Mouse (Mus musculus): ENCODE results near the gene Ppa1.
A peak's percentile ranks its signal among the peaks of the same experiment; 100 is the strongest.

Ppa1 gene

DNA sequence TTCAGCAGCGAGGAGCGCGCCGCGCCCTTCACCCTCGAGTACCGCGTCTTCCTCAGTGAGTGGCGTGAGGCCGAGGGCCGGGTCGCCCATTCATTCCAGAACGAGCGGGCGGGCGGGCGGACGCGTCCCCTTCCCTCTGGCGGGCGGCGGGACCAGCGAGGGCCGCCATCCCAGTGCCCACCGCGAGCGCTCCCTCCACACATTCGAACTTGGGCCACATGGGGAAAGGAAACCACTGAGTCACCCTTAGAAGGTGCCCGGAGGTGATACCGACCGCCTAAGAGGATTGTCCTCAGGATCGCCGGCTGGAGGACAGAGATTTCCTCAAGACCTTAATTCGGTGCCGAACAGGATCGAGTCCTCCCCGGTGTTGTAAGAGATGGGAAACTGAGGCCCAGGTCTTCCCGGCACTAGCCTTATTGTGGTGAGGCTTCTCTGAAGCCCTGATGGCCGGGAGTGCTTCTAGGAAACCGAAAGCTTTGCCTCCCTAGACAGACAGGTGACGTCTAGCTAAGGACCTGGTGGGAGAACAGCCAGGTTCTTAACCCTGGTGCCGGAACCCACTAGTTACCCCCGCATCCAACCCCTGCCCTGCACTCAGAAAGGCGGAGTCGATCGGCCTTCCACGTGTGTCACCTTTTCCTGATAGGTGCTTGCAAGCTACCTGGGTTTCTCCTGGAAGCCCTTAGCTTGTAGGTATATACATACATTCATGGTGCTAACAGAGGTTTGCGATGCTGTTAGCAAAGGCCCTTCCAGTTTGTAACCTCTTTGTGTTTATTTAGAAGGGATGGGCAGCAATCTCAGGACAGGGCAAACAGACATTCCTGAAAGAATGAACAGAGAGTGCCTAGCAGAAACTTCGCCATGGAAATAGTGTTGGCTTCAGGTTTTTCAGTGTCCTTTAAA is 639 bp downstream of the Ppa1 start:
- no peak for DNase-seq

- no peak for DNase-seq
These were observed 5.8 kb downstream of the Ppa1 start for GRCm38 (mm10) chr10:61654105-61654504.

DNA sequence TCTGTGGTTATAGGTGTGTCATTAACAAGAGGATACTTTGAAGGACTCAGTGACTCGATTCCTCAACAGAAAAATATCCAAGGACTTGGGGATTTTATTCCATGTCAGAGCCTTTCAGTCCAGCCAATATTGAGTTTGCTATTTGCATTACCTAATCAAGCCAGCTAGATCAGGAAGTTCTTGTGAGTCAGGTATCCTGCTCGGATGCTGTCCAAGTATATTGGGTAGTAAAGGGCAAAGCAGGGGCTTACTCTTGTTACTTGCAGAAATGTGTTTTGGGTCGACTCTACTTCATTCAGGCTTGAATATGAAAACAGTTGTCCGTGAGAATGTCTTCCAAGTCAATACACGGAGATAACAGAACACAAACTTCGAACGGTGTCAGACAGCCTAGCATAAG is 6.3 kb downstream of the Ppa1 start:
- no peak for DNase-seq

DNA sequence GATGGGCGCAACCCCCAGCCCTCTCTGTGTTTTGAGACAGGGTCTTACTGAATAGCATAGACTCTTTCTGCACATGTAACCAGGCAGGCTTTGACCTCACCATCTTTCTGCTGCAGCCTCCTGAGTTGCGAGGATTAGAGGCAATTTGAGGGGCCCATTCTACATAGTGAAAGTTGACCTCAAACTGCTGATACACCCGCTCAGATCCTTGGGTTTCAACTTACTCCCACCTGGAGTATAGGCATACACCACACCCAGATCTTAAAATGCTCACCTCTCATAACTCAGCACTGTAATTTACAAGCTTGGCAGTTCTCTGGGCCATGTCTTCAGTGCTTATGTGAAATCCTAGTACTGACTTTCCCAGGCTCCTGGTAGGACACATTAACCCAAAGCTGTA is 6.8 kb downstream of the Ppa1 start:
- DNase-seq: no peak

DNA sequence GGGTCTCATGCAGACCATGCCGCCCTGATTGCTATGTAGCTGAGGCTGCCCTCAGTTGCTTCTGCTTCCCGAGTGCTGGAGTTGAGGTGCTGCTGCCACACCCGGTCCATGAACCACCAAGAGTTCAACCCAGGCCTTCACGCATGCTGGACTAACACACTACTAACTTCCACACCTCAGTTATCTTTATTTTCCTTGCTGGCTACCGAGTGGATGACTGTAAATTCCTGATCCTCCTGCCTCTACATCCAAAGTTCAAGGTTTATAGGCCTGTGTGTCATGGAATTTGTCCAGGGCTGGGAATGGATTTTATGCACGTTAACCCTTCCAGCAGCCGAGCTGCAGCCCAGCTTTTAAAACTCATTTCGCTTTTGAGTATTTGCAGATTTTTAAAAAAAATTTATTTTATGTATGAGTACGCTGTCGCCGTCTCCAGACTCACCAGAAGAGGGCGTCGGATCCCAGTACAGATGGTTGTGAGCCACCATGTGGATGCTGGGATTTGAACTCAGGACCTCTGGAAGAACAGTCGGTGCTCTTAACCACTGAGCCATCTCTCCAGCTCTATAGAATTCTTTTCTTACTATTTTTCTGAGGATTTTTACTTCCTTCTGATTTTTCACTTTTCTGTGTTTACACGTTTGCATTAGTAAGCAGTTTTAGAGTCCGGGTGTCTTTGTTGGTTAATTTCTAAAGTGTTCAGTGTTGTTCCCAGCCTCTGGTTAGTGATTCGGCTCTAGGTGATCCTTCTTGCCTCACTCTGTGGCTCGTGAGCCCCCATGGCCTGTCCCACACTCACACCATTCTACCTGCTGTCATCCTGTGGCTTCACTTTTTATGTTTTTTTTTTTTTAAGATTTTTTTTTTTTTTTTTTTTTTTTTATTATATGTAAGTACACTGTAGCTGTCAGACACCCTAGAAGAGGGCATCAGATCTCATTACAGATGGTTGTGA is 8.9 kb downstream of the Ppa1 start:
- no peak for DNase-seq

DNA sequence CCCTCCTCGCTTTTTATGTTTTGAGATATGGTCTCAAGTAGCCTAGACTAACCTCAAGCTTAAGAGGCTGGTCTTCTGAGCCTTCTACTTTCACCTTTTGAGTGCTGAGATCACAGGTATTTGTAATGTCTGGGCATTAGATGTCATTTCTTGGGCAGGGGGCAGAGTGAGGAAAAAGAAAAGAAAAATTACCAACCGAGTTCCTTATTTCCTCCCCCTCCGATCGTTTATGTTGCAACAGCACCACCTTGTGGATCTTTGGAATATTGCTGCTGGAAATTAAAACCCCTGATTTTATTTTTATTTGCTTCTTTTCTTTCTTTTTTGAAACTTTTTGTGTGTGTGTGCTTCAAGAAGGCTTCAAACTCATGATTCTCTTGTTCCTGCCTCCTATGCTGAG is 9.6 kb downstream of the Ppa1 start:
- DNase-seq: peak; percentile 48

DNA sequence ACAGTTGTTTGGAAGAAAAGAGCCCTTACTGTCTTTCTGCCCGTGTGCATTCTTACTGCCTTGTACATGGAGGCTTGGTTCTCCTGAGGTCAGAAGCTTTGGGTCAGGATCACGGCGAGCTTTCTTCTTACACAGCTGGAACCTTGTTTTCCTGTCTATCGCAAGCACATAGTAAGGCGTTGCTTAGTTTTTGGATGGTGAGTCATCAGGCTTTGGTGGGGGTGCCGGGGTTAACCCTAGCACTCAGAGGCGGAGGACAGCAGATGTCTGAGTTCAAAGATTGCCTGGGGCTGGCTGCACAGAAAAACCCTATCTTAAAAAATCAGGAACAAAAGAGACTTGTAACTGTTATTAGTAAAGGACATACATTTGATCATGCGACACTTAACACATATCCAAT is 13.5 kb downstream of the Ppa1 start:
- no peak for DNase-seq

DNA sequence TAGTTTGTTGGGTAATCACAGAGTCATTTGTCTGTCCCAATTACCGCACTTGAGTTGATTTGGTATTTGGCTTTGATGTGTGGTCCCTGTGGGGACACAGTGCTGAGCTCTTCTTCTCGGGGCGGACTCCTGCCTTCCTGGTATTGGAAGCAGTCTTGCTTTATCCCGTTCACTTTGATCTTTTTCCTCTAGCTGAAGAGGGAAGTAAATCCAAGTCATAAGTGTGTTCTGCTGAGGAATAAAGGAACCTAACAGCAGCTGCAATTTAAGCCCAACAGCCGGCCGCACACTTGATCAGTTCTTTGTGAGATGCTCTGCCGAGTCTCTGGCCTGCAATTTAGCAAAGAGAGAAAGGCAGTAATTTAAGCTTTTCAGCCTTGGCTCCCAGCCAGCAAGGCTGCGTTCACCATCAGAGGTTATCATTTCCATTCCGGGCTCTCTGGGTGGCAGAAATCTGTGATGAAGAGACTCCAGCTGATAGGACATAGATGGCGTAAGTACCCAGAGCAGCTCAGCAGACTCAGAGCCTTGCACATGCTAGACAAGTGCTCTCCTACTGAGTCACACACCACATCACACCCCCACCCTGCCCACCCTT is 14.1 kb downstream of the Ppa1 start:
- DNase-seq: peak; percentile 42

DNA sequence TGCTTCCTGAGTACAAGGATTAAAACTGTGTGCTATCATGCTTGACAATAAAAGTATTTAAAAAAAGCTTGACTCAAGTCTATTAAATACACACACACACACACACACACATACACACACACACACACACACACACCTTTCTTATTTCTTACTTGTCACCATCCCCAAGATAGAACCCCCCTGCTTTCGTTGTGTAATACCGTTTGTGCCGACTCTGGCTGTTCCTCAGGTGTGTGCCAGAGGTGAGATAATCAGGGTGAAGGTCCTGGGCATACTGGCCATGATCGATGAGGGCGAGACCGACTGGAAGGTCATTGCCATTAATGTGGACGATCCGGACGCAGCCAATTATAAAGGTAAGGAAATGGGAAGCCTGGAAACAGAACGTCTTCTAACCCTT is 16.8 kb downstream of the Ppa1 start:
- no peak for DNase-seq

GRCm38 (mm10) chr10:61665651-61666050 is 17.3 kb downstream of the Ppa1 start:
- no peak for DNase-seq

- DNase-seq: no peak
These were observed 20.9 kb downstream of the Ppa1 start for GRCm38 (mm10) chr10:61669289-61669688.

DNA sequence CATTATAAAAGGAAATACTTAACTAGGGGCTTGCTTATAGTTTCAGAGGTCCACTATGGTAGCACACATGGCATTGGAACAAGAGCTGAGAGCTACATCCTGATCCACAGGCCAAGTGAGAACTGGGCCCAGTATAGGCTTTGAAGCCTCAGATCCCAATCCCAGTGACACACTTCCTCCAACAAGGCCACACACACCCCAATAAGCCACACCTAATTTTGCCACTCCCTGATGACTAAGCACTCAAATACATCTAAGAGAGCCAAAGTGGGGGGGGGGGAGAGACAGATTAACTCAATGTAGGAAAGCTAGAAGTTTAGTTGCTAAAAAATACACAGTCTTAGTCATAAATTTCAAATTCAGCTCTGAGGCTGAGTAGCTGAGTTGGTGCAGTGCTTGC is 21.5 kb downstream of the Ppa1 start:
- no peak for DNase-seq

DNA sequence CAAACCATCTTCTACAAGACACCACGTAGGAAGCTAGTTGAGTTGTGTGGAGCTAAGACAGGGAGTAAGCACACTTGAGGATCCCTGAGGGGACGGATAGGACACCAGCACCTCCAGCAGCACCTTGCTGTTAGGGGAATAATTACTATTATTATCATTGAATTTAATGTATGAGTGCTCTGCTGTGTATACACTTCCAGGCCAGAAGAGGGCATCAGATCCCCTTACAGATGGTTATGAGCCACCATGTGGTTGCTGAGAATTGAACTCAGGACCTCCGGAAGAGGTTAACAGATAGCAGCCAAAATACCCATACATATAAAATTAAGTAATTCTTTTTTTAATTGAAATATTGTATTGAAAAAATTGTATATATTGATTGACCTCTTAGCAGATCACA is 22.4 kb downstream of the Ppa1 start:
- no peak for DNase-seq

GRCm38 (mm10) chr10:61675935-61676334 is 27.6 kb downstream of the Ppa1 start:
- DNase-seq: no peak

GRCm38 (mm10) chr10:61679545-61679944 is 31.2 kb downstream of the Ppa1 start:
- no peak for DNase-seq

GRCm38 (mm10) chr10:61680015-61680913 is 31.9 kb downstream of the Ppa1 start, which contains the start of gene Sar1a:
Gene Sar1a, plus strand, starts transcription at chr10:61680299.
- DNase-seq: peak; percentile 100

DNA sequence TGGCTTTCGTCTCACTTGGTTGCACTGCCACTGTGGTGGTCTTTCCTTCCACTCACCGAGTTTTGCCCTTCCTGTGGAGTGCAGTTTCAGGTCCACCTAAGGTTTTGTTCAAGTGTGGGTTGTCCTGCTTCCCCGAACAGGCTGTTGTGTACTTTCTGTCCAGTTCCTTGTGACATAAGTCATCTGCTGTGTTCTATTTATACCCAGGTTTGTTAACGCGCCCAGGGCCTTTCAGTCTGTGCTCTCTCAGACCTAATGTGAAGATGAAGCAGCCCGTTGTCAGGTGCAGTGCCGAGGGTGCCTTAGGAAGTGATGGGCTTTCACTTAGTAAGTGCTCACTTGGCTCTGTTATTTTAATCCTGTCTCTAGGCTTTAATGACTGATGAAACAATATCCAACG is 41.1 kb downstream of the Ppa1 start:
- no peak for DNase-seq

- no peak for DNase-seq
These were observed 45.2 kb downstream of the Ppa1 start for GRCm38 (mm10) chr10:61693563-61693962.

DNA sequence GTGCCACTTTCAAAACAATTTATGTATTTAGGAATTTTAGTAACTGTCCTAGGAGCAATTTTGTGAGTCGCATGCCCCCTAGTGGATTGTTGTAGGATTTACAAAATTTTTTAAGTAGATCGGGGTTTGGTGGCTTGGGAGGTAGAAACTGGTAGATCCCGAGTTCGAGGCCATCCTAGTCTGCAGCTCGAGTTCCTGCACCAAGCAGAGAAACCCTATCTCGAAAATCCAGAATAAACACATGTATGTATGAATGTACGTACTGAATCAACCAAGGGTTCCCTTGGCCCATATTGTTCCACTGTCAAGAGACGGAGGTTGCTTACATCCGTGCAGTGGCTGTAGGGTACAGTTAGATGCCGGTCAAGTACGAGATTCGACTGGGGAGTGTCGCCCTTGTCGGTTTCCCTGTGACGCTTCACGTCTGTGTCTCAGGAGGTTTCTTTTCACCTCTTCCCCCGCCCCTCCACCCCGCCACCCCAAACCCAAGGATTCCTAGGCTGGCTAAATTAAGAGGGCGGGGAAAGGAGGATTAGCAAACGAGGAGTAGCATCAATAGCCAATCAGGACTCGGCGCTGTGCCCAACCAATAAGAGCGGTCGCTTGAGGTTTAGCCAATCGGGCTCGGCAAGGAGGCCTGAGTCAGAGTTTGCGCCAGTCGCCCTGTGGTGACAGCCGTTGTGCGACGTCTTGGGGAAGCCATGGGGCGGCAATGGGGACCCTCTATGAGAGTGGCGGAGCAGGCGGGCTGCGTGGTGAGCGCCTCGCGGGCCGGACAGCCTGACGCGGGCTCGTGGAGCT is 46.7 kb downstream of the Ppa1 start, which contains the start of gene Tysnd1:
Tysnd1 (plus strand) TSS at position 645 of the 801 bp plus-strand sequence.
- peak; percentile 99 for DNase-seq

GRCm38 (mm10) chr10:61695703-61696559 is 47.6 kb downstream of the Ppa1 start:
- DNase-seq: peak; percentile 45

Measured in kidney, postnatal 10 days (tissue).